Mouse (Mus musculus) A20 (cell line): ENCODE measurements around the gene Flot2.

Experiments used
- DNase-seq: peaks from one replicate; pipeline ENCODE4 v3.0.0-alpha.2; 2011; ENCODE audit warnings: low read depth, low spot score

The Flot2 gene

GRCm38 (mm10) chr11:78062563-78062962 is 24.8 kb downstream of the Flot2 start:
- no peak for DNase-seq

GRCm38 (mm10) chr11:78065906-78066305 is 28.2 kb downstream of the Flot2 start:
- no peak for DNase-seq

- no peak for DNase-seq
Measured at GRCm38 (mm10) chr11:78066641-78067040, 28.9 kb downstream of the Flot2 start.

- no peak for DNase-seq
Measured at GRCm38 (mm10) chr11:78067566-78067965, 29.8 kb downstream of the Flot2 start.

- no peak for DNase-seq
Measured at GRCm38 (mm10) chr11:78069130-78069529, 31.4 kb downstream of the Flot2 start.

GRCm38 (mm10) chr11:78069646-78070045 is 31.9 kb downstream of the Flot2 start:
- no peak for DNase-seq

GRCm38 (mm10) chr11:78071938-78072337 is 34.2 kb downstream of the Flot2 start:
- DNase-seq, result no peak

GRCm38 (mm10) chr11:78072425-78073130 is 34.8 kb downstream of the Flot2 start:
- DNase-seq, result no peak

GRCm38 (mm10) chr11:78073577-78074276 is 36.0 kb downstream of the Flot2 start:
- DNase-seq, result no peak

- DNase-seq, result no peak
Measured at GRCm38 (mm10) chr11:78074277-78074652, 36.5 kb downstream of the Flot2 start.

GRCm38 (mm10) chr11:78074666-78075065 is 36.9 kb downstream of the Flot2 start:
- no peak for DNase-seq

- DNase-seq, result peak; percentile 84
Measured at GRCm38 (mm10) chr11:78079961-78080921, 42.5 kb downstream of the Flot2 start, which contains the start of gene Eral1. Eral1 (minus strand) TSS chr11:78080383.

GRCm38 (mm10) chr11:78083595-78083994 is 45.9 kb downstream of the Flot2 start:
- no peak for DNase-seq

GRCm38 (mm10) chr11:78086925-78087479 is 49.3 kb downstream of the Flot2 start:
- no peak for DNase-seq

GRCm38 (mm10) chr11:78087756-78088281 is 50.1 kb downstream of the Flot2 start:
- DNase-seq, result no peak

GRCm38 (mm10) chr11:78094137-78094503 is 56.4 kb downstream of the Flot2 start:
- no peak for DNase-seq

GRCm38 (mm10) chr11:78094504-78095143 is 56.9 kb downstream of the Flot2 start, which contains the start of gene Fam222b:
Fam222b (plus strand) TSS chr11:78094660.
- DNase-seq, result peak; percentile 93

- no peak for DNase-seq
Measured at GRCm38 (mm10) chr11:78095144-78095516, 57.4 kb downstream of the Flot2 start.

GRCm38 (mm10) chr11:78097077-78097476 is 59.3 kb downstream of the Flot2 start:
- no peak for DNase-seq

GRCm38 (mm10) chr11:78100746-78101145 is 63.0 kb downstream of the Flot2 start:
- no peak for DNase-seq

- DNase-seq, result no peak
Measured at GRCm38 (mm10) chr11:78102142-78102541, 64.4 kb downstream of the Flot2 start.
